Mouse (Mus musculus) liver, embryonic 18 days (tissue): Measurements from ENCODE around the gene Olfr1353. TPM values are rescaled to one million over a fixed set of nuclear protein-coding genes. Genes with fewer than 3 reads are reported as not detected.

ENCODE experiments used
- polyA plus RNA-seq: library from polyadenylated mRNA; depleted of rRNA; stranded (reverse); fragments of >200 nt; gene quantifications from 2 replicates; pipeline ENCODE4 v1.2.3, GENCODE M21; 2012; rRNA removed

The Olfr1353 gene
- polyA plus RNA-seq = not detected in 2 replicates

GRCm38 (mm10) chr10:78963009-78963408 lies at the start of gene Olfr1353:
Olfr1353 (plus strand) TSS chr10:78963309.

GRCm38 (mm10) chr10:78950336-78950735 lies 12.8 kb upstream of the Olfr1353 start, which contains the start of gene Olfr8:
Olfr8 (plus strand) TSS chr10:78950636.

GRCm38 (mm10) chr10:78980750-78981149 lies 17.6 kb downstream of the Olfr1353 start, which contains the start of gene Olfr1352:
Olfr1352 (plus strand) TSS chr10:78981050.

GRCm38 (mm10) chr10:79012172-79012571 lies 49.1 kb downstream of the Olfr1353 start, which contains the start of gene Olfr1351:
Olfr1351 (plus strand) TSS chr10:79012472.

Other genes starting within 250 kb of the Olfr1353 start
- gene Casp14, start 245.0 kb upstream of the Olfr1353 start, polyA plus RNA-seq = not detected in 2 replicates
- not detected in 2 replicates for gene Ccdc105, start 210.2 kb upstream of the Olfr1353 start, polyA plus RNA-seq
- 0.22 and 0.27 TPM in 2 replicates for gene Slc1a6, start 182.8 kb upstream of the Olfr1353 start, polyA plus RNA-seq
- not detected in 2 replicates for gene Olfr1356, start 111.1 kb upstream of the Olfr1353 start, polyA plus RNA-seq
- not detected in 2 replicates for gene Olfr1355, start 87.8 kb upstream of the Olfr1353 start, polyA plus RNA-seq
- not detected in 2 replicates for gene Olfr1354, start 50.1 kb upstream of the Olfr1353 start, polyA plus RNA-seq
- gene Olfr8, start 12.7 kb upstream of the Olfr1353 start, polyA plus RNA-seq = not detected in 2 replicates
- not detected in 2 replicates for gene Olfr1352, start 17.7 kb downstream of the Olfr1353 start, polyA plus RNA-seq
- not detected in 2 replicates for gene Olfr1351, start 49.2 kb downstream of the Olfr1353 start, polyA plus RNA-seq
- gene Olfr57, start 65.4 kb downstream of the Olfr1353 start, polyA plus RNA-seq = not detected in 2 replicates
- 1.9 and 2.0 TPM in 2 replicates for gene 2610008E11Rik, start 134.3 kb downstream of the Olfr1353 start, polyA plus RNA-seq
- gene Vmn2r80, start 185.5 kb downstream of the Olfr1353 start, polyA plus RNA-seq = not detected in 2 replicates